Mouse (Mus musculus) midbrain, postnatal 0 days (tissue): ENCODE results near the gene Tor4a. TPM values are rescaled to one million over a fixed set of nuclear protein-coding genes. Genes with fewer than 3 reads are reported as not detected.

Experiments
- ATAC-seq: fragments of 200-750 bp; cut with Nextera tagmentation; 2 replicates; pipeline ENCODE4 v1.8.0; 2017; ENCODE audit warnings: moderate number of reproducible peaks, mild to moderate bottlenecking, moderate TSS enrichment, moderate library complexity; ENCODE audit not compliant: low FRiP score
- DNase-seq: peaks from one replicate; pipeline ENCODE4 v3.0.0-alpha.2; 2015; ENCODE audit warnings: low spot score
- H3K27ac ChIP-seq: fragments of 300-500 bp; sonication (generic); 2 replicates; pipeline ENCODE4 v1.5.1; 2014; ENCODE audit warnings: low read depth, mild to moderate bottlenecking, low read length, mixed read lengths
- H3K27me3 ChIP-seq: fragments of 300-500 bp; sonication (generic); 2 replicates; pipeline ENCODE4 v1.6.1; 2014; ENCODE audit warnings: low read length, control low read depth, mixed read lengths; ENCODE audit not compliant: insufficient read depth
- H3K36me3 ChIP-seq: fragments of 300-500 bp; sonication (generic); 2 replicates; pipeline ENCODE4 v1.6.1; 2014; ENCODE audit warnings: low read length, control low read depth, mixed read lengths; ENCODE audit not compliant: insufficient read depth
- H3K4me1 ChIP-seq: fragments of 300-500 bp; sonication (generic); 2 replicates; pipeline ENCODE4 v1.6.1; 2014; ENCODE audit warnings: mild to moderate bottlenecking, control low read depth, antibody characterized with exemption, low read length, mixed read lengths; ENCODE audit not compliant: insufficient read depth
- H3K4me2 ChIP-seq: fragments of 300-500 bp; sonication (generic); 2 replicates; pipeline ENCODE4 v1.6.1; 2014; ENCODE audit warnings: low read depth, mild to moderate bottlenecking, low read length, mixed read lengths; ENCODE audit not compliant: poor library complexity, severe bottlenecking
- H3K4me3 ChIP-seq: fragments of 300-500 bp; sonication (generic); 2 replicates; pipeline ENCODE4 v1.5.1; 2014; ENCODE audit warnings: low read depth, mild to moderate bottlenecking, low read length, moderate library complexity
- H3K9ac ChIP-seq: fragments of 300-500 bp; sonication (generic); replicated peaks from 2 replicates; pipeline ENCODE4 v1.6.1; 2014; ENCODE audit warnings: mild to moderate bottlenecking, low read length, moderate library complexity, mixed read lengths; ENCODE audit not compliant: poor library complexity, severe bottlenecking
- H3K9me3 ChIP-seq: fragments of 300-500 bp; sonication (generic); 2 replicates; pipeline ENCODE4 v1.6.1; 2016; ENCODE audit warnings: low read length, control low read depth
- CTCF ChIP-seq: IDR thresholded peaks from 2 replicates; pipeline ENCODE4 v1.5.1; 2016; ENCODE audit warnings: antibody characterized with exemption, mild to moderate bottlenecking
- WGBS: fragments of 180-500 bp; shearing (Covaris S2); extraction: QIAGEN DNeasy Blood & Tissue Kit; methylation state at CpG from one replicate; pipeline ENCODE4 v1.1.7; 2014; 5-methylcytosine and 5-hydroxymethylcytosine counted together
- polyA plus RNA-seq: library from polyadenylated mRNA; unstranded; fragments of >200 nt; fragmentation: Nextera tagmentation; extraction: Ambion mirVana; gene quantifications from 2 replicates; pipeline ENCODE4 v1.2.1, GENCODE M21; 2015
- total RNA-seq: library from RNA; depleted of rRNA; stranded (reverse); fragments of >200 nt; gene quantifications from 2 replicates; pipeline ENCODE4 v1.2.3, GENCODE M21; 2014

The Tor4a gene
- total and polyA plus RNA-seq, 2 experiments from 2014 or later = 0.98 to 3.5 TPM

DNA sequence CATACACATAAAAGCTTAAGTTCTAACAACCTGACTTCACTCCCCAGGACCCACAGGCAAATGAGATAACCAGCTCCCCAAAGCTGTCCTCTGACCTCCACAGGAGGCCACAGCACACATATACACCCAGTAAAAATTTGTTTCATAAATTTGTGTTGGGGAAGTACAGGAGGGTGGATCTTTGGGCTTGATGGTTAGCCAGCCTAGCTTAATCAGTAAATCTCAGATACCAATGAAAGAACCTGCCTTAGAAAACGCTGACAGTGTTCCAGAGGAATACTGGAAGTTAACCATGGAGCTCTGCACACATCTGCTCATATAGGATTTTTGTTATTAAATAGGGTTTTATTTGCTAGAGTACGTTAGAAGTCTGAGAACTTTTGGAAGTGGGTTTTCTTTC is 21.0 kb upstream of the Tor4a start:
- Histone ChIP-seq H3K4me2 (no peak overlapping the region), H3K4me3 (no peak overlapping the region), H3K9ac (no peak overlapping the region), H3K36me3 (peaks cover 6% of the 10 kb centered on the region; the same call in 1 of the 2 replicates), H3K27ac (no peak overlapping the region), H3K27me3 (no peaks in the 10 kb centered on the region), H3K9me3 (no peaks in the 10 kb centered on the region), H3K4me1 (no peaks in the 10 kb centered on the region)
- ATAC-seq (no peak), DNase-seq (no peak)
- no peak for TF ChIP-seq CTCF
- WGBS = 60% methylated on average over 2 of the region's 2 CpGs

DNA sequence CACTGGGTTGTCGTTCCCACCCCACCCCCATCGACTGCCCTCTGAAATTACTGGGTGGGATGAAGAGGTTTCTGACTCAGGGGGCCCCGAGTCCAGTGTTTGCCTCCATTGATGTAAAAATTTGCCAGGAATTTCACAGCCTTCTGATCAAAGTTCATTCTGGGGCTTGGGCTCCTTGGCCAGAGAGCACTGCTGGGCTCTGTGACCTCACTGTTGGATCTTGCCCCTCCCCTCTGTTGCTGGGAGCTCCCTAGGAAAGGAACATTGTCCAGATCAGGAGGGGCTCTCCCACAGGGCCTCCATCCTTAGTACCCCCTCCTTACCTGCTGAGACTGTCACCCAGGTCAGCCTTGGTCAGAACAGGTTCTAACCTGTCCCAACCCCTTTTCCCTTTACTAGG is 17.8 kb upstream of the Tor4a start, which contains the start of gene Stpg3:
Gene Stpg3 (minus strand): TSS at position 194 of the 400 bp plus-strand sequence.
- no peaks in the 10 kb centered on the region for H3K27me3 ChIP-seq
- no peaks in the 10 kb centered on the region for H3K36me3 ChIP-seq
- TF ChIP-seq CTCF = no peak
- WGBS = 71% methylated on average over 3 of the region's 3 CpGs
- no peak within 1 kb of the TSS for H3K27ac ChIP-seq
- DNase-seq = no peak
- peaks cover 12% of the 10 kb centered on the region; the same call in 1 of the 2 replicates for H3K4me1 ChIP-seq
- H3K9me3 ChIP-seq = no peaks in the 10 kb centered on the region
- H3K9ac ChIP-seq = no peak within 1 kb of the TSS
- H3K4me3 ChIP-seq = no peak within 1 kb of the TSS
- no peak within 1 kb of the TSS for H3K4me2 ChIP-seq
- no peak for ATAC-seq

DNA sequence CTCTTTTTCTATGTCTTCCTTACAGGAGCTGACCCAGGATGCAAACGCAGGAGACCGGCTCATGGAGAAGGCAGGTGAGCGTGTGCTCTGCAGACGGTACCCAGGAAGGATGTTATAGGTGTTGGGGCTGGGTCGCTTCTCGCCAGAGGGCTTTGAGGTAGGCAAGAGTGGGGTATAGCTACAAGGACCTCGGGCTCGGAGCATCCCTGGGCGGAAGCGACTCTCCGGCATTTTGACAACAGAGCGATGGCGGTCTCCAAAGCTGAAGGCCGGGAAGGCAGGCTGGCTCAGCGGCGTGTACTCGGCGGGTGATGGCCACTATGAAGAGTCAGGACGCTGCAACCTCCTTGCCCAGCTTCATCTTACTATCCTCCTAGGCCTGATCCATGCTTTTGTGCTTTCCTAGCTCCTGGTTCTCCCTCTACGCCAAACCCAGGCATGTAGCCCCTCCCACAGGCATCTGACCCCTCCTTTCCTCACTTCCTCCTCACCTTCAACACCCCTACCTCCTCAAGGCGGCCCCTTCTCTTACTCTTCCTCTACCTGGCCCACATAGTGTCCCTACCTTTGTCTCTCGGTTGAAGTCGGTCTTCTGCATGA is 16.7 kb upstream of the Tor4a start:
- WGBS = 70% methylated on average over 23 of the region's 23 CpGs
- no peaks in the 10 kb centered on the region for H3K27me3 ChIP-seq
- no peak overlapping the region for H3K4me2 ChIP-seq
- no peak for ATAC-seq
- no peak overlapping the region for H3K27ac ChIP-seq
- H3K36me3 ChIP-seq = no peaks in the 10 kb centered on the region
- H3K4me3 ChIP-seq = no peak overlapping the region
- no peaks in the 10 kb centered on the region for H3K9me3 ChIP-seq
- DNase-seq = no peak
- H3K4me1 ChIP-seq = peaks cover 12% of the 10 kb centered on the region; the same call in 1 of the 2 replicates
- no peak for TF ChIP-seq CTCF
- H3K9ac ChIP-seq = no peak overlapping the region

- ATAC-seq (peak; percentile 89), DNase-seq (peak; percentile 90)
- peaks cover 4% of the 10 kb centered on the region for H3K36me3 ChIP-seq
- 0 out of 2 replicates have a peak, but pooled peaks have one; percentile 5 for TF ChIP-seq CTCF
- H3K4me1 ChIP-seq = peaks cover 12% of the 10 kb centered on the region; the same call in 1 of the 2 replicates
- peak within 1 kb of the TSS; percentile 92 for H3K4me3 ChIP-seq
- H3K27ac ChIP-seq = peak within 1 kb of the TSS; percentile 92
- peak within 1 kb of the TSS; percentile 86 for H3K4me2 ChIP-seq
- peak within 1 kb of the TSS; percentile 90 for H3K9ac ChIP-seq
- WGBS = under 1% methylated on average over 44 of the region's 44 CpGs
- H3K27me3 ChIP-seq = no peaks in the 10 kb centered on the region
- H3K9me3 ChIP-seq = no peaks in the 10 kb centered on the region
These were observed 14.5 kb upstream of the Tor4a start, which contains the start of gene Nelfb for GRCm38 (mm10) chr2:25211121-25211670. Nelfb (minus strand) TSS chr2:25211489.

- H3K27ac ChIP-seq = peak overlapping the region; percentile 92
- H3K36me3 ChIP-seq = peaks cover 9% of the 10 kb centered on the region
- peak; percentile 25; the same call in 1 of the 2 replicates for ATAC-seq
- H3K9me3 ChIP-seq = no peaks in the 10 kb centered on the region
- peak overlapping the region; percentile 90 for H3K9ac ChIP-seq
- peaks cover 12% of the 10 kb centered on the region; the same call in 1 of the 2 replicates for H3K4me1 ChIP-seq
- under 1% methylated on average over 24 of the region's 24 CpGs for WGBS
- no peak for TF ChIP-seq CTCF
- peak overlapping the region; percentile 92 for H3K4me3 ChIP-seq
- peak overlapping the region; percentile 86 for H3K4me2 ChIP-seq
- DNase-seq = no peak
- H3K27me3 ChIP-seq = no peaks in the 10 kb centered on the region
These were observed 14.0 kb upstream of the Tor4a start for GRCm38 (mm10) chr2:25210686-25211085.

DNA sequence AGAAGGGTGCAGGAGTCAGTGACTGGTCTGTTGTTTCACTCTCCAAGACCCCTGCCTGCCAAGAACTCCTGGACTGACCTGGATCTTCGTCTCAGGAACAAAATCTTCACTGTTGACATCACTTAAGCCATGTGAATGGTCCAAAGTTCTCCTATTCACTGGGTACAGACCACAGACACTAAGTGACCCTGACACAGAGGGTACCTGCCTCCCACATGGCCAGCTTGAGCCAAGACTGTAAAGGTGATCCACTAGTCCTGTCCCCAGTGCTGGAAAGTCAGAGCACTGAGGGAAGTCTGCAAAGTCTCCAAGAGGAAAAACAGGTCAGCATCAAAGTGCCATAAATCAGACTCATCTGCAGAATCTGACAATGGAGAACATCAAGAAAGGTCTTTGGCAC is 10.9 kb upstream of the Tor4a start:
- 92% methylated on average over 1 of the region's 1 CpGs for WGBS
- no peak for DNase-seq
- H3K27ac ChIP-seq = no peak overlapping the region
- no peaks in the 10 kb centered on the region for H3K27me3 ChIP-seq
- no peak overlapping the region for H3K9ac ChIP-seq
- no peak overlapping the region for H3K4me2 ChIP-seq
- H3K4me3 ChIP-seq = no peak overlapping the region
- H3K9me3 ChIP-seq = no peaks in the 10 kb centered on the region
- TF ChIP-seq CTCF = no peak
- no peak for ATAC-seq
- peaks cover 35% of the 10 kb centered on the region for H3K36me3 ChIP-seq
- H3K4me1 ChIP-seq = peaks cover 12% of the 10 kb centered on the region; the same call in 1 of the 2 replicates
